Mouse (Mus musculus): ENCODE measurements around the gene Aaas.

The Aaas gene

DNA sequence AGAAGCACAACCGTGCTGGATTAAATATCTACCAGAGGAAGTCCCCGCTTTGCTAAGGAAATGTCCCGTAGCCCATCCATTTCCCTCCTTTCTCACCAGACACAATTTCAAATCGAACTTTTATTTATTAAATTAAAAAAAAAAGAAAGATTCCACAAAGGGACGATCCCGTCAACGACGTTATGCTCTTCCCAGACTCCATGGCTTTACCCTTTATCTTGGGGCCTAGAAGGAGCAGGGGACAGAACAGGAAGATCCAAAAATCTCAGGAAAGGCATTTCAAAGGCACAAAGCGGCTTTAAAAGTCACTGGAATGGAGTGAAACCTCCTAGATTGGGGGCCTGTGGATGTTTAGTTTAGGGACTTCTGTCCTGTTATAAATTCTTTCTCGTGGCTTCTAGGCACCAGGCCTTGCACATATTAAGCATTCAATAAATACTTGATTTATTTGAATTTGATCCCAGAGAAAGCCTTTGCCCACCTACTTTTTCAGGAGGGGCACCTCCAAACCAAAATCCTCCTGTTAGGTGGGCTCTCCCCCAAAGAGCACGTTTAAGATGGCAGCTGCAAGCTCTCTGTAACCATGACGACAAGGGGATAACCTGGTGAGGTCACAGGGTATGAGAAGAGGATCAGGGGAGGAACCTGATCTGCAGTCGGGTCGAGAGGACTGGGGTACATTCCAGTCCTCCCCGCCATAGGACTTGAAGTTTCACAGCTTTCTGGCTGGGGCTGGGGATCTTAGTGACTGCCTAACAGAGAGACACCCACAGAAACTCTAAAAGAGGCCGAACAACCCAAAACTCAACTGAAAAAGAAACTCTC, 6.1 kb upstream of the Aaas start:
- DNase-seq (ENCODE audit: low spot score in 2 of 2) = no peak

- DNase-seq (ENCODE audit: low spot score in 2 of 2) = no peak
Observed at GRCm38 (mm10) chr15:102355871-102356441, 5.4 kb upstream of the Aaas start.

GRCm38 (mm10) chr15:102355134-102355870, 4.7 kb upstream of the Aaas start:
- DNase-seq (ENCODE audit: low spot score in 2 of 2) = peak; percentile 30 to 52

DNA sequence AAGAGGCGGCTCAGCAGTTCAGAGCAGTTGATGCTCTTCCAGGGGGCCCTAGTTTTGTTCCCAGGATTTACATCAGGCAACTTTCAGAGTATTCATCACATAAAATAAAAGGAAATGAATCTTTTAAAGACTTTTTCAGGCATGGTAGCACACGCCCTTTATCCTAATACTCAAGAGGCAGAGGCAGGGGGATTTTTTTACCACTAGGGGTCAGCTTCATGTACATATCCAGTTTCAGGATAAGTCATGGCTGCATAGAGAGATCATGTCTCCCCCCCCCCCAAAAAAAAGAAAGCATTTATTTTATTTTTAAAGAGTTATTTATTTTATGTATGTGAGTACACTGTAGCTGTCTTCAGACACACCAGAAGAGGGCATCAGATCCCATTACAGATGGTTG, 3.4 kb upstream of the Aaas start:
- DNase-seq (ENCODE audit: low spot score in 2 of 2) = no peak

- DNase-seq (ENCODE audit: low spot score in 2 of 2) = peak in 1 of 2 experiments; percentile 37
Observed at GRCm38 (mm10) chr15:102352177-102352576, 1.6 kb upstream of the Aaas start.

GRCm38 (mm10) chr15:102350942-102351291, 346 bp upstream of the Aaas start:
- DNase-seq (ENCODE audit: low spot score in 2 of 2) = no peak

- no peak for DNase-seq (ENCODE audit: low spot score in 2 of 2)
Observed at GRCm38 (mm10) chr15:102346444-102346843, 4.1 kb downstream of the Aaas start.

GRCm38 (mm10) chr15:102344490-102344889, 6.1 kb downstream of the Aaas start:
- no peak for DNase-seq (ENCODE audit: low spot score in 2 of 2)

- peak in 1 of 2 experiments; percentile 67 for DNase-seq (ENCODE audit: low spot score in 2 of 2)
Observed at GRCm38 (mm10) chr15:102341580-102341979, 9.0 kb downstream of the Aaas start.

- no peak for DNase-seq (ENCODE audit: low spot score in 2 of 2)
Observed at GRCm38 (mm10) chr15:102339612-102340011, 11.0 kb downstream of the Aaas start.

DNA sequence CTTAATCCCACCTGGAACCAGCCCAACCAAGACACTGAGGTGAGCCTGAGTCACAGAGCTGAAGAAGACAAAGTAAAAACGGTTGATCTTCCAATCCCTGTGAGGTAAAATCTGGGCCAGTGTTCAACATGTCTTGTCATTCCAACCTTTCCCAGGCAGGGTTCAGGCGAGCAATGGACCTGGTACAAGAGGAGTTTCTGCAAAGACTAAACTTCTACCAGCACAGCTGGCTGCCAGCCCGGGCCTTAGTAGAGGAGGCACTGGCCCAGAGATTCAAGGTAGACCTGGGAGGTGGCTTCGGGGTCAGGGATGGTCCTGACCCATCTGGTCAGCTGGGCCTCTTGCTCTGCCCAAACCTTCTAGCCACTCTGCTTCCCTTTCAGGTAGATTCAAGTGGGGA, 13.6 kb downstream of the Aaas start:
- DNase-seq (ENCODE audit: low spot score in 2 of 2) = no peak

- DNase-seq (ENCODE audit: low spot score in 2 of 2) = peak in 1 of 2 experiments; percentile 61
Observed at GRCm38 (mm10) chr15:102335925-102336324, 14.6 kb downstream of the Aaas start.

DNA sequence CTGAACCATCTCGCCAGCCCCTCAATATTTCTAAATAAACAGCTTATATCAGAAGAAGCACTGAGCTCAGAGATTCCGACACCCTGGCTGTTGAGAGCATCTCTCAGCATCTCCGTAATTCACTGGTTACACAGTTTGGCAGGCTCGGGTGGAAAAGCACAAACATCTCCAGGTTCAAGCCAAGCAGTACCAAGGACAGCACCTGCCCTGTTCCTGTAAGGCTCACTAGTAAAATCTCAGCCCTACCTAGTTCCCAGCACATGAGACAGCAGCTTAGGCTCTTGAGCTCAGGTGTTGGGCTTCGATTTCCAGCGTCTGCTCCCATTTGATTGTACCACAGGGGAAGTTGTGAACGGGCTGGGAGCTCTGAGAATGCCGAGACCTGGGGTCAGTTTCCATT, 15.3 kb downstream of the Aaas start:
- DNase-seq (ENCODE audit: low spot score in 2 of 2) = no peak

GRCm38 (mm10) chr15:102331610-102332015, 19.0 kb downstream of the Aaas start, which contains the start of gene Myg1:
Myg1 (plus strand) TSS chr15:102331709.
- peak; percentile 70 to 88 for DNase-seq (ENCODE audit: low spot score in 2 of 2)

- no peak for DNase-seq (ENCODE audit: low spot score in 2 of 2)
Observed at GRCm38 (mm10) chr15:102326892-102327291, 23.7 kb downstream of the Aaas start.

DNA sequence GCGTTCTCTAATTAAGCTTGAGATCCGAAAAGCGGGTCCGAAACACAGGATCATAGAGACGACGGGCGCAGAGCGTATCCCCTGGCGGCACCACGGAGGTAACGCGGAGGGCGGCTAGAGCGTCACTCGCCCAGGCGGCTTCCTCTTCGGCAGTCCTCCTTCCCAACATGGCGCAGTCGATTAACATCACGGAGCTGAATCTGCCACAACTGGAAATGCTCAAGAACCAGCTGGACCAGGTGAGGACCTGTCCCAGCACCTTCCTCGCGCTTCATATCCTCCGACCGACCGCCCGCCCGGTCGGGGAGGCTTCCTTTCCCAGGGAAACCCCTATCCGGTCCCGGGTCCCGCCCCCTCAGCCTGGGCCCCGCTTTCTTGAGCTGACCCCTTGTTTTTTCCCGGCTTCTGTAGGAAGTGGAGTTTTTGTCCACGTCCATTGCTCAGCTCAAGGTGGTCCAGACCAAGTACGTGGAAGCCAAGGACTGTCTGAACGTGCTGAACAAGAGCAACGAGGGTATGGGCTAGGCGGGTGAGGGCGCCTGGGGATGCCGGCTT, 24.5 kb downstream of the Aaas start, which contains the start of gene Pfdn5:
Gene Pfdn5, plus strand, starts transcription at position 95 of the 555 bp plus-strand sequence.
- peak; percentile 86 to 94 for DNase-seq (ENCODE audit: low spot score in 2 of 2)

- DNase-seq (ENCODE audit: low spot score in 2 of 2) = no peak
Observed at GRCm38 (mm10) chr15:102324654-102325473, 25.7 kb downstream of the Aaas start.

GRCm38 (mm10) chr15:102316263-102316662, 34.3 kb downstream of the Aaas start:
- peak in 1 of 2 experiments; percentile 75 for DNase-seq (ENCODE audit: low spot score in 2 of 2)

- DNase-seq (ENCODE audit: low spot score in 2 of 2) = no peak
Observed at GRCm38 (mm10) chr15:102315292-102315691, 35.3 kb downstream of the Aaas start.

- no peak for DNase-seq (ENCODE audit: low spot score in 2 of 2)
Observed at GRCm38 (mm10) chr15:102311489-102311888, 39.1 kb downstream of the Aaas start.

All from spleen, postnatal 10 days (tissue).